Mouse (Mus musculus): ENCODE data around the gene F13a1.
A peak's percentile ranks its signal among the peaks of the same experiment; 100 is the strongest.

DNA sequence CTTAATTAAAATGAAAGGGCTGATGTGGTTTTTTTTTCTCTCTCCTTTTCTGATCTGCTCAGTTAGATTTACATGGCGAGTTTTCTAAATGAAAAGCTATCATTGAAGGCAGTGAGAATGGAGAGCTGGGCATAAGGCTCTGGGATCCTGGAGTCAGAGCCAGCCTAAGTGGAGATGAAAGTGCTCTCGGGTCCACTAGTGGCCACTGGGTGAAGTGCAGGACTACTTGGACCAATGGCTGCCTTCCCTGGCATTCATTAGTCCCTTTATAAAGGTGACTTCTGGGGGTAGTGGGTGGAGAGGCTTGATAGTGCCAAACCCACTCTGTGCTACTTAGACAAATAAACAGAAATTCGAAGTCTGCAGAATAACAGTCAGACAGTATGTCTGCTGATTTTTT is 5.0 kb downstream of the F13a1 start:
- peak; percentile 43; the same call in 1 of the 2 replicates for TF ChIP-seq CTCF (IDR thresholded peaks at IDR 0.05; ENCODE audit: low read depth)
- TF ChIP-seq EP300 (IDR thresholded peaks at IDR 0.05; ENCODE audit: low read depth) = no peak
